Mouse (Mus musculus) embryonic fibroblast, embryonic 13.5 days (primary cell): Measurements from ENCODE around the gene Trpm3. TPM values are rescaled to one million over a fixed set of nuclear protein-coding genes. Genes with fewer than 3 reads are reported as not detected.

Experiments
- H3K27ac ChIP-seq: 2 replicates; pipeline ENCODE4 v1.5.1; 2012; ENCODE audit warnings: low read length, control low read depth, inconsistent platforms; ENCODE audit not compliant: insufficient read depth
- H3K4me1 ChIP-seq: 2 replicates; pipeline ENCODE4 v1.6.1; 2011; ENCODE audit warnings: low read length; ENCODE audit not compliant: control insufficient read depth, insufficient read depth
- H3K4me3 ChIP-seq: 2 replicates; pipeline ENCODE4 v1.5.1; 2011; ENCODE audit warnings: mild to moderate bottlenecking, control low read depth, low read length; ENCODE audit not compliant: insufficient read depth
- CTCF ChIP-seq: IDR thresholded peaks from 2 replicates; pipeline ENCODE4 v1.5.1; 2011; ENCODE audit warnings: mild to moderate bottlenecking, control low read depth, low read length, moderate library complexity, borderline replicate concordance; ENCODE audit not compliant: insufficient read depth
- POLR2A ChIP-seq: IDR thresholded peaks from 2 replicates; pipeline ENCODE4 v1.6.1; 2011; ENCODE audit warnings: low read depth, mild to moderate bottlenecking, control low read depth, low read length, moderate library complexity
- polyA plus RNA-seq: library from polyadenylated mRNA; stranded (reverse); fragments of >200 nt; gene quantifications from 2 replicates; pipeline ENCODE4 v1.2.4, GENCODE M21; 2011; ENCODE audit warnings: low read depth; ENCODE audit not compliant: missing spikeins, insufficient read length

Gene Trpm3
- polyA plus RNA-seq, 1 experiment = 0.46 TPM

GRCm38 (mm10) chr19:22615367-22615766, 476.5 kb downstream of the Trpm3 start:
- H3K4me1 ChIP-seq = no peaks in the 10 kb centered on the region
- no peak for TF ChIP-seq POLR2A
- TF ChIP-seq CTCF = no peak
- no peak overlapping the region for H3K4me3 ChIP-seq
- H3K27ac ChIP-seq = no peak overlapping the region

DNA sequence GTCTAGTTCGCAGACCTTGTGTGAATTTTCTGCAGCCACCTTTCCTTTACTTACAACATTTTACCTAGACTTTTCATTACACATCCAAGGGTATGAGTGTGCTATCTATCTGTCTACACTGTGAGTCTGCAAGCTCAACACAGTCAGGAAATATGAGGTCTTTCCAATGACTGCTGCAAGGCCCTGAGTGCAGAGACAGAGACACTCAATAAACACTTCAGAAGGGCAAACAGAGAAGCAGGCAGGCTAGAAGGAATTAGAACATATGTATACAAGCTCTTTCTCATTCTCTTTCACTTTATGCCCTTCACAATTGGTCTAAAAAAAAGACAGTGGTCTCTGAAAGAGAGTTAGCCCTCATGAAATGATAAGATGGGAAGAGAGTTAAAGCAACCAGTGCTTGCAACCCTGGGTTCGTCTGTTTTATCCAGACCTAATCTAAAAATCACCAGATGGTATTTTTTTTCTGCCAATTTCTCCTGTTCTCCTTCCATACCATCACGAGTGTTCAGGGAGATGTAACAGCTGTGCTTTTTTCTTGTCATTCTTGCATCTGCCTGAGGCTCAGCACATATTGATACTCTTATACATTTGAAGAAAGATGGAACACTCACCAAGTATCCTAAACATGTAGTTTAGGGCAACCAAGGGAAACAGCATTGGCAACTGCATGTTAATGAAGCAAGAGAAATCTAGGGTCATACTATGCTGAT, 486.1 kb downstream of the Trpm3 start:
- Histone ChIP-seq H3K27ac (no peak overlapping the region), H3K4me1 (no peaks in the 10 kb centered on the region)

DNA sequence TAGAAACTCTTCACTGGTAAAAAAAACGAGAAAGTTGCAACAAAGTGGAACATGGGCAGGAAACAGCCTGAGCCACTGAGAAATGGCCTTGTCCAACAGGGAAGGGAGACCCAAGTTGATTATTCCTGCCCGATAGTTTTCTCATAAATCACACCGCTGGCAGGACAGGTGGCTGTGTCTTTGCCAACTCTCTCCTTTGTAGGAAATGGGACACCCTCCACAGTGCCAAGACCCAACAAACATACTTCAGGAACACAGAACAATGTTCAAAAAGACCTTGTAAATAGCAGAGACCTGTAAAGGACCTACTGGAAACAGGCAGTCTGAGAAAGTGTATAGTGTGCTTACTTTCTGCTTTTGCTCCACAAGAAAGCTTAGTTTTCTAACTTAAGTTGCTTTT, 490.0 kb downstream of the Trpm3 start:
- TF ChIP-seq POLR2A = no peak
- TF ChIP-seq CTCF = no peak
- Histone ChIP-seq H3K27ac (no peak overlapping the region), H3K4me1 (no peaks in the 10 kb centered on the region), H3K4me3 (no peak overlapping the region)

More for the DNA sequence above, 486.1 kb downstream of the Trpm3 start:
- TF ChIP-seq POLR2A = no peak
- TF ChIP-seq CTCF = no peak
- H3K4me3 ChIP-seq = no peak overlapping the region

DNA sequence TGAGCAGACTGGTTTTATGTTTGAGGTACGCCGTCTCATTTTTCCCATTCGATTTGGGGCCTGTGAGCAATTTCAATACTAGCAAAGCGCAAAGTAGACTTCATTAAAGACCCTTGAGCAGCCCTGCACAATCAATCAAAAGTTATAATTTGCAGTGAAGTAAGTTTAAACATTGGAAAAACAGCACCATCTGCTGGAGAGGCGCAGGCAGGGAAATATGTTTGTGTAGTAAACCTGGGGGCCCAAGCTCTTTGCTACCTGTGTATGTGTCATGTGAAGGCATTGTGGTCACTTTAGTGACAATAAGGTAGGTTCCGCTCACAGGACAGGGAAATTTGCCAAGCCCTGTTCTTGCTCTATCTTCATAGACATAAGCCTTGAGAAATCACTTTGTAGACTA, 492.5 kb downstream of the Trpm3 start:
- H3K4me3 ChIP-seq = no peak overlapping the region
- TF ChIP-seq POLR2A = no peak
- TF ChIP-seq CTCF = no peak
- H3K27ac ChIP-seq = no peak overlapping the region
- H3K4me1 ChIP-seq = no peaks in the 10 kb centered on the region

DNA sequence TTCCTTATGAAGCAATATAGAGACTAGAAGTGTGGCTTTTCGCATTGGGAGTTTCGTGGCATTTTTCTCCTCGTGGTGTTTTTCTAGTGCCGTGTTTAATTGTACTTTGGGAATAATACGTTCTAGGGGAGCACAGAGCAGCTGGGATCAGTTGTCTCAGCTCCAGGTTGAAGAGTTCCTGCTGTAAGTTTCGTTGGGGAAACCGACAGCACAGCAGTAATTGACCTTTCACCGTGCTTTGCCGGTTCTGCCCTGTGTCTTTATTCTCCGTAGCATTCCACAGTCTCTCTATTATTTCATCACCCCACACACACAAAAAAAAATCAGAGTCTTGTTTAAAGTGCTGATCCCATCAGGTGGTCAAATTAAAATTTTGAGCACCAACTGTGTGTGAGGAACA, 496.8 kb downstream of the Trpm3 start:
- no peak overlapping the region for H3K27ac ChIP-seq
- H3K4me1 ChIP-seq = no peaks in the 10 kb centered on the region
- H3K4me3 ChIP-seq = no peak overlapping the region
- TF ChIP-seq POLR2A (no peak), CTCF (no peak)

DNA sequence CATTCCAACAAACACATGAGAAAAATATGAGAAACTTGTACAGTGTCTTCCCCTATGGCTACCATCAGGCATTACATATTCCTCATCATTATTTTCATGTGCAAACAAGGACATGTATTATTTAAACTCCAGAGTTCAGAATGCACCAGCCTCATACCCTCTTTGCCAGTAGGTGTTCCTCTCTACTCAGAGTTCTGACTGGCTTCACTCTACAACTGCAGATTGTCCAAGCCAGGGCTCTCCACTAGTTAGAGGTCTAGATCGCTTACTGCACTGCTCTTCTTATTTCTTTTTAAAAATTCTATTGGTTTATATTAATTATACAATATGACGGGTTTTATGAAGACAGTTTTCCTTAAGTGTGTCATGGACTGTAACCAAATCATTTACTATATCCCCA, 498.9 kb downstream of the Trpm3 start:
- H3K27ac ChIP-seq = no peak overlapping the region
- no peaks in the 10 kb centered on the region for H3K4me1 ChIP-seq
- TF ChIP-seq CTCF (no peak), POLR2A (no peak)
- H3K4me3 ChIP-seq = no peak overlapping the region

DNA sequence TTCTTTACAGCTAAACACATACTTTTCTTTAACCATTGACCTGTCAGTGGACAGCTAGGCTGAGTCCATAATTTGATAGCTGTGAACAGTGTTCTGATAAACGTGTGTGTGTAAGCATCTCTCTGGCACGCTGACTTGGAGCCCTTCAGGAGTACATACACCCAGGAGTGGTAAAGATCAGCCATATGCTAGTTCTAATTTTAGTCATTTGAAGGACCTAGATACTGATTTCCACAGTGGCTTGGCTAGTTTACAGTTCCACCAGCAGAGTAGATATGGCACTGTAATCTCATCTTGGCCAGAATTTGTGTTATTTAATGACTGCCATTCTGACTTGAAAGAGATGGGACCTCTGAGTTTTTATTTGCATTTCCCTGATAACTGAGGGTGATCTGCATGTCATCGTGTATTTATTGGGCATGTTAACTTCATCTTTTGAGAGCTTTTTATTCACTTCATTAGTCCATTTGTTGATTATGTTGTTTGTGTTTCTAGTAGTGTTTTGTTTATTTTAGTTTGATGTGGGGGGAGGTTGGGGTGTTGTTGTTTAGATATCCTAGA, 499.6 kb downstream of the Trpm3 start:
- H3K27ac ChIP-seq = no peak overlapping the region
- TF ChIP-seq POLR2A = no peak
- TF ChIP-seq CTCF = no peak
- no peaks in the 10 kb centered on the region for H3K4me1 ChIP-seq
- H3K4me3 ChIP-seq = no peak overlapping the region

GRCm38 (mm10) chr19:22642124-22642523, 503.3 kb downstream of the Trpm3 start:
- Histone ChIP-seq H3K4me3 (no peak overlapping the region), H3K4me1 (no peaks in the 10 kb centered on the region), H3K27ac (no peak overlapping the region)
- TF ChIP-seq CTCF = no peak
- no peak for TF ChIP-seq POLR2A

- no peak overlapping the region for H3K27ac ChIP-seq
- TF ChIP-seq CTCF = no peak
- no peak for TF ChIP-seq POLR2A
- H3K4me3 ChIP-seq = no peak overlapping the region
- no peaks in the 10 kb centered on the region for H3K4me1 ChIP-seq
These were observed 517.8 kb downstream of the Trpm3 start for GRCm38 (mm10) chr19:22656466-22657215.

DNA sequence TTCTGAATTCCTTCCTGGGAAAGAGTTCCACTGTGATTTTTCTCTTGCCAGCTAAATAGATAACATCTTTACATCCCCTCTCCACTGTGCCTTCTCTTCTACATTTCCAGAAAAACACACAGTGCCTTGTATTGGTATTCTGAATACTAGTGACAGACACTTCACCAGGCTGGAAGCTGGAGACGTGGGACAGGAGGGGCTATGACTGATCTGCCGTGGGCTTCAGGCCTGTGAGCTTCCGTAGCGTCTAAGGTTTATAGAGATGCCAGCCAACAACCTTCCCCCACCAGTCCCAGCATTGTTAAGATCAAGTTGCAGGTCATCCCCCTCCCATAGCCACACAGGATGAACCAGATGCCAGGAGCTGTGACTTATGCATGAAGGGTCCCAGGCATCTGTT, 518.4 kb downstream of the Trpm3 start:
- no peak overlapping the region for H3K4me3 ChIP-seq
- H3K27ac ChIP-seq = no peak overlapping the region
- TF ChIP-seq POLR2A (no peak), CTCF (no peak)
- no peaks in the 10 kb centered on the region for H3K4me1 ChIP-seq

- H3K27ac ChIP-seq = no peak overlapping the region
- TF ChIP-seq POLR2A (no peak), CTCF (no peak)
- H3K4me1 ChIP-seq = no peaks in the 10 kb centered on the region
- H3K4me3 ChIP-seq = no peak overlapping the region
These were observed 526.6 kb downstream of the Trpm3 start for GRCm38 (mm10) chr19:22665401-22665800.
